Mouse (Mus musculus): ENCODE measurements at regions not wholly inside any gene's neighbourhood (a gene's known extent, or its start where the extent isn't known, plus 50 kb on each side); places are given as distances from the start of the nearest gene placed in this dataset.

GRCm38 (mm10) chr10:91889864-91890263, 708.7 kb upstream of the Tmpo start:
- no peak for ATAC-seq (ENCODE audit: low TSS enrichment)

GRCm38 (mm10) chr10:91888537-91888936, 707.4 kb upstream of the Tmpo start:
- ATAC-seq (ENCODE audit: low TSS enrichment) = peak; percentile 93

GRCm38 (mm10) chr10:91883155-91883554, 702.0 kb upstream of the Tmpo start:
- ATAC-seq (ENCODE audit: low TSS enrichment) = no peak

DNA sequence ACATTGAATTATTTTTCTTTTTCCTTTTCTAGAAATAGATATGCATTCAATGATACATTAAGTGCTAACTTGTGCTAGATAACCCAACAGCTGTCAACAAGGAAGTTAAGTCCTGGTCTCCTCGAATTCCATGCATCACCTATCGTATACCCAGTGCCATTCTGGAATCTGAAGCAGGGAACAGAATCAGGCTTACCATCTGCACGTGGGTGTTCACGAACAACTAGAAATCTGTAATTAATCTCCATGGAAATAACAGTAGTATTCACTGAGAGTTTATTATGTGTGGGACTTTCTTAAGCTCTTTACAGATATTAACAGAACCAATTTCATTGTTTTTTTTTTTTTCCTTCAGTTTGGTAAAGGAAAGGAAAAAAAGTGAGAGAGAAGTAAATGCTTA, 701.4 kb upstream of the Tmpo start:
- ATAC-seq (ENCODE audit: low TSS enrichment) = no peak

DNA sequence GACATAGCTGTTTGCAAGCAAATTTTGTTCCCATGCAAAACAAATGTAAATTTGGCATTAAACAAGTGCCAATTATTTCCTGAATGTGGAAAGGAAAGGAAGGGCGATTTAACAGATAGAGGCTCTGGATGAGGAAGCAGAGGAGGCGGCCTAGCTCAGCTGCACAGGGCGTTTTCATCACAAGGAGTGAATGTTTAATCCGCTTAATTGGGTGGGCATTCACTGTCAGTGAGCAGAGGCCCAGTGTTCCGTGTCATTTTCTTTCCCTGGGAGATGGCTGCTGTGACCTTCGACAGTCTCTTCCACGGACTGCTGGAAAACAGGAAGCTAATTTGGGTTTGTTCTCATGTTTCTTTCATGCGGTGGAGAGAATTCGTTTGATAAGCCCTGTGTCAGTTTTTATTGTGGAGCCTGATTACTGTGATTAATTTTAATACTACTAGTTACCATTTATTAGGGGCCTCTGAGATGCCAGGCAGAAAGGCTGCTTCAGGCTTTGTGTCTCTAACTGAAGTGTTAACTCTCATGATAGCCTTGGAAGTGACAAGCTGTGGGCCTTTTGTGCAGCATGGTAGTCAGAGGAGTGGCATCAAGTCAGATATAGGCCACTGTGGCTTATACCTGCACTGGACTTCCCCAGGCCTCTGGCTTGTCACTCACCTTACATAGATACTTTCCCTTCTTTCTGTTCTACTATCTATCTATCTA, 700.6 kb upstream of the Tmpo start:
- no peak for ATAC-seq (ENCODE audit: low TSS enrichment)

GRCm38 (mm10) chr10:91875450-91875849, 694.3 kb upstream of the Tmpo start:
- ATAC-seq (ENCODE audit: low TSS enrichment) = peak; percentile 90

GRCm38 (mm10) chr10:91871244-91871643, 690.1 kb upstream of the Tmpo start:
- peak; percentile 87 for ATAC-seq (ENCODE audit: low TSS enrichment)

DNA sequence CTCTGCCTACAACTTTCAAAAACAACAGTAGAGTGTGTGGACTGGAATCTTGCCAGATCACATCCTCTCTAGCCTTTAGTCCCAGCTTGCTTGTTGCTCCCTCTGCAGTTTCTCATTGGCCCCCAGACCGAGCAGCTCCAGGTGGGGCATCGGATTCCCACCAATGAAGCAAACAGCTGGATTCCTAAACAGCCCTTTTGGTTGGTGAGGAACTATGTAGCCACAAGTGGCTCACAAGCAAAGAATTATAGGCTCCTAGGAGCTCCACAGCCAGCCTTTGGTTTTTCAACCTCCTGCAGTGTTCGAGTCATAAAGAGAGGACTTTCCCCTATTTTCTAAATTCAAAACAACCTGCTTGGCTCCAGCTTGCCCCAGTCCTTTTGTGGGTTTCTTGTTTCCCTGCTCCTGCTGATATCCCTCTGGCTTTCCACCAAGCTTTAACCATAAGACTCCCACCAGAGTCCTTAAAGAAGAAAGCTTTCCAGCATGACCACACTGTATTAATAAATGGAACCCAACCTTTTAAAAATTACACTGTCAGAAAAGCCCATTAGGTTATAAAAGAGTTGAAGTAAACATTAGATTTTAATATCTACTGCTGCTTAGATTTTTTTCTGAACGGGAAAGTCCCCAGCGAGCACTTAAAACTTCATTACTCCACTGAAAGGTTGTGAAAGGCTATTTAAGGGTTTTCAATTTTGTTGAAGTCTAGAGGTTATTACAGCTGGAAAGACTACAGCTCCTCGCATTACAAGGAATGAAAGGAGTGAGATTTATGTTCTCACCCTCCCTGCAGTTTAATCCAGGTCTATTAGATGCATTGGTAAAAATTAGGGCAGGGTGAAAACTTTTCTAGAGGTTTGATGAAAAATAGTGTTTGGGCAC, 677.8 kb upstream of the Tmpo start:
- no peak for ATAC-seq (ENCODE audit: low TSS enrichment)

- ATAC-seq (ENCODE audit: low TSS enrichment) = no peak
Measured at GRCm38 (mm10) chr10:91827074-91827473, 646.0 kb upstream of the Tmpo start.

DNA sequence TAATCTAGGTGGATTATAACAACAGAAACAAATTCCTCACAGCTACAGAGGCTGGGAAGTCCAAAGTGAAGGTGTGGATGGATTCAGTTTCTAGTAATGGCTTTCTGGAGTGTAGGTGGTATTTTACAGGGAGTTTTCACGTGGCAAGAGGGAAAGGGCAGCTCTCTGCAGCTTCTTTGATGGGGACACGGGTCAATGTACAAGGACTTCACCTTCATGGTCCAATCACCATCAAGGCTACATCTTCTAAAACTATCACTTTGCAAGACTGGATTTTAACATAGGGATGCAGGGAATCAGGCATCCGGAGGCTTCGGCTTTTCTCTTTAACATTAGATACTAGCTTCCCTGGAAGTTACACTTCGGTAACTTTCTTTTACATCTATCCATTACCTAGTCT, 642.4 kb upstream of the Tmpo start:
- ATAC-seq (ENCODE audit: low TSS enrichment) = no peak

DNA sequence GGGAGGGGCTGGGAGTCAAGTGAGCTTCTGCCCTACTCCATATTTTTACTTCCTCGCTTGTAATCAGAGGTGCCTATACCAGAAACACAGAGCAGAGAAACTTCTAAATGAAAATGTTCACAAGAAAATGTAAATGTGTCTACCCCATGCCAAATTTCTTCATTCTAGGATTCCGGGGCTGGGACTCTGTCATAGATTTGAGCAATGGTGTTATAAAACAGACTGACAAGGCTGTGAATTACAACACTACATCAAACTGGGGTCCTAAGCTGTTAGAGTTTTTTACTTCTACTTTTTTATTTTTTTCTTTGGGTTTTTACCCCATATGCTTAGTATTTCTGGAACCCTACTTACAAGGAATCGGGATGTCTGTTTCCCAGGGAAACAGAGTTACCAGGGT, 623.8 kb upstream of the Tmpo start:
- ATAC-seq (ENCODE audit: low TSS enrichment) = no peak
